Mouse (Mus musculus): ENCODE measurements around the gene Znhit1. TPM values are rescaled to one million over a fixed set of nuclear protein-coding genes. Genes with fewer than 3 reads are reported as not detected.
A peak's percentile ranks its signal among the peaks of the same experiment; 100 is the strongest.

The Znhit1 gene
- total RNA-seq, 2 experiments from 2014 or later = 77.1 to 83.3 TPM

- H3K4me3 ChIP-seq = no peak overlapping the region
- no peak overlapping the region for H3K27ac ChIP-seq
- no peak for DNase-seq (ENCODE audit: low spot score in 2 of 2)
- no peak for TF ChIP-seq CTCF (conservative IDR thresholded peaks at IDR 0.05)
Observed at GRCm38 (mm10) chr5:136979762-136980161, 8.1 kb downstream of the Znhit1 start.

DNA sequence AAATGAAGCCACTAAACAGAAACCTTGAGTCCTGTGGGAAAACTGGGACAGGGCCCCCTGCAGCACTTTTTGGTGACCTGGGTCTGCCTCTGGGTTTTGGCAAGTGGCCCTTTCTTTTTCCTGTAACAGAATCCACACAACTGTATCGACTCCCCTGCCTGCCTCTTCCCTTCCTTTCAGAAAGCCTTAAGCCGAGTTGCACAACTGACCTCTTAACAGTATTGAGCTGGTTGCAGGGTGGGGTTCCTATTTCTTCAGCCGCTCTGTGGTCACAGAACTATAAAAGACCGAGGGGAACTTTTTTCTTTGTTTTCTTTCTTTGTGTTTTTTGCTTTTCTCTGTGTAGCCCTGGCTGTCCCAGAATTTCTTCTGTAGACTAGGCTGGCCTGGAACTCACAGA lies 10.1 kb downstream of the Znhit1 start:
- no peak for DNase-seq (ENCODE audit: low spot score in 2 of 2)
- no peak for TF ChIP-seq CTCF (conservative IDR thresholded peaks at IDR 0.05)
- Histone ChIP-seq H3K4me3 (no peak overlapping the region), H3K27ac (no peak overlapping the region)

GRCm38 (mm10) chr5:136973670-136974069 lies 14.2 kb downstream of the Znhit1 start:
- H3K27ac ChIP-seq = no peak overlapping the region
- DNase-seq (ENCODE audit: low spot score in 2 of 2) = no peak
- no peak for TF ChIP-seq CTCF (conservative IDR thresholded peaks at IDR 0.05)
- no peak overlapping the region for H3K4me3 ChIP-seq

DNA sequence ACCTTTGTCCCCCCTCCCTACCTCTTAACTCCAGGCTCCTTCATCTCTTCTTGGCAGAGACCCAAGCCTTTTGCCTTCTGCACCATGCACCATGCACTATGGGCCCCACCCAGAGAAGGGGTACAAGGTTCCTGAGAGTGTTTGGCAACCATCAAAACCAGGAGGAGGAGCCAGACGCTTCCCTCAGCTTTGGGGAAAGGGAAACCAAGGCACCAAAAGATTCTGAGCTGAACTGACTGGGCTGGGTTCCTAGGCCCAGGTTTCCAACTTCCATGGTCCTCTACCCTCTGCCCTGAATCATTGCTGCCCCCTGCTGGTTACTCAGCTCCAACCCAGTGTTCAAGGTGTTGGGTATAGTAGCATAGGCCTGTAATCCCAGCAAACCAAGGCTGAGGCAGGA lies 17.1 kb downstream of the Znhit1 start:
- DNase-seq (ENCODE audit: low spot score in 2 of 2) = peak; percentile 44 to 64
- no peak overlapping the region for H3K4me3 ChIP-seq
- TF ChIP-seq CTCF (conservative IDR thresholded peaks at IDR 0.05) = peak; percentile 78
- H3K27ac ChIP-seq = no peak overlapping the region

DNA sequence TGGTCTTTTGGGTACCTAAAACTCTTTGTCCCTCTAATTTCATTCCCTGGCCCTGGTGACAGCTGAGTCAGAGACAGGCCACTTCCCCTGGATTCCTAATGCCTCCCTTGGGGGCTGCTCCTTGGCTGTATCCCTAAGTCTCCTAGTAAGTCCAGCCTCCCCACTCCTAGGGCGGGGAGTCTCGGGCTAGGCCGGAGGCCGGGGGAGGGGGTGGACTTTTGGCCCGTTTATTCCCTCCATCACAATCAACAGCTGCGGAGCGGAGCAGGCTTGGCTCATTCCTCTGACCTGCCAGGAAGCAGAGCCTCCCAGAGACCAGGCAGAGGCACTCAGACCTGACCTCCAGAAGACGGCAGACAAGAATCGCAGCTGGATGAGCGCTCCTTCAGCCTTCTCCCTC lies 20.2 kb downstream of the Znhit1 start:
- DNase-seq (ENCODE audit: low spot score in 2 of 2) = no peak
- no peak for TF ChIP-seq CTCF (conservative IDR thresholded peaks at IDR 0.05)
- no peak overlapping the region for H3K4me3 ChIP-seq
- no peak overlapping the region for H3K27ac ChIP-seq

DNA sequence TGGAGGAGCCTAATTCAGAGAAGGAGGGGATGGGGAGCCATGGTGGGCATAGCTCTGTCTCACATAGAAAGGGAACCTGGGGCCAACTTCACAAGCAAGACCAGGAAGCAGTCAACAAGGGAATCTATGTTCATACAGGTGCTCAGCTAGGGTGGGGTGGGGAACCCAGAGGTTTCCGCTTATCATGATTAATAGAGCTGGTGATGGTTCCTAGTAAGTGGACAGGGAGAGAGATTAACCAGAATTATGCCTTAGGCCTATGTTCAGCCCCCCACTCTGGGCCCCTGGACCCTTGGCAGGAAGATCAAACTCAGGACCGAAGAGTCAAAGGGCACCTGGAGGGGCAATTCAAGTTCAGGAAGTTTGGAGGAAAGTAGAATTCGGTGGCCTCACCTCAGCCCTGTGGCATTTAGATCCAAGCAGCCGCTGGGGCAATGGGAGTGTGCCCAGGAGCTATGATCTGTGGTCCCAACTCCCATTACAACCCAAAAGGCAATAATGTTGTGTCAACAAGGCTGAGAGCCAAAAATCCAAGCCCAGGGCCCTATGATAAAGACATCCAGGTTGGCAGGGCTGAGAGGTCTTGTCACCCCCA lies 20.9 kb downstream of the Znhit1 start:
- TF ChIP-seq CTCF (conservative IDR thresholded peaks at IDR 0.05) = no peak
- no peak for DNase-seq (ENCODE audit: low spot score in 2 of 2)
- Histone ChIP-seq H3K27ac (peak overlapping the region; percentile 46), H3K4me3 (no peak overlapping the region)

GRCm38 (mm10) chr5:136966331-136966730 lies 21.5 kb downstream of the Znhit1 start, which contains the start of gene Cldn15:
Cldn15 (plus strand) TSS chr5:136966616.
- DNase-seq (ENCODE audit: low spot score in 2 of 2) = no peak
- no peak for TF ChIP-seq CTCF (conservative IDR thresholded peaks at IDR 0.05)
- Histone ChIP-seq H3K4me3 (no peak within 1 kb of the TSS), H3K27ac (peak within 1 kb of the TSS; percentile 46)

GRCm38 (mm10) chr5:136965686-136966085 lies 22.1 kb downstream of the Znhit1 start:
- no peak overlapping the region for H3K4me3 ChIP-seq
- no peak for TF ChIP-seq CTCF (conservative IDR thresholded peaks at IDR 0.05)
- no peak for DNase-seq (ENCODE audit: low spot score in 2 of 2)

GRCm38 (mm10) chr5:136965210-136965609 lies 22.6 kb downstream of the Znhit1 start:
- no peak overlapping the region for H3K27ac ChIP-seq

More at GRCm38 (mm10) chr5:136965686-136966085, 22.1 kb downstream of the Znhit1 start:
- H3K27ac ChIP-seq = peak overlapping the region; percentile 19; the same call in 1 of the 2 replicates

GRCm38 (mm10) chr5:136962966-136963540 lies 24.8 kb downstream of the Znhit1 start:
- H3K27ac ChIP-seq = peak overlapping the region; percentile 97
- DNase-seq (ENCODE audit: low spot score in 2 of 2) = no peak
- peak overlapping the region; percentile 89 for H3K4me3 ChIP-seq
- TF ChIP-seq CTCF (conservative IDR thresholded peaks at IDR 0.05) = no peak; the same call in 1 of the 2 replicates

More at GRCm38 (mm10) chr5:136965210-136965609, 22.6 kb downstream of the Znhit1 start:
- TF ChIP-seq CTCF (conservative IDR thresholded peaks at IDR 0.05) = no peak
- H3K4me3 ChIP-seq = no peak overlapping the region
- DNase-seq (ENCODE audit: low spot score in 2 of 2) = no peak

- DNase-seq (ENCODE audit: low spot score in 2 of 2) = peak; percentile 70 to 75
- Histone ChIP-seq H3K27ac (peak overlapping the region; percentile 97), H3K4me3 (peak overlapping the region; percentile 89)
- peak; percentile 98 for TF ChIP-seq CTCF (conservative IDR thresholded peaks at IDR 0.05)
Observed at GRCm38 (mm10) chr5:136962501-136962900, 25.3 kb downstream of the Znhit1 start.

DNA sequence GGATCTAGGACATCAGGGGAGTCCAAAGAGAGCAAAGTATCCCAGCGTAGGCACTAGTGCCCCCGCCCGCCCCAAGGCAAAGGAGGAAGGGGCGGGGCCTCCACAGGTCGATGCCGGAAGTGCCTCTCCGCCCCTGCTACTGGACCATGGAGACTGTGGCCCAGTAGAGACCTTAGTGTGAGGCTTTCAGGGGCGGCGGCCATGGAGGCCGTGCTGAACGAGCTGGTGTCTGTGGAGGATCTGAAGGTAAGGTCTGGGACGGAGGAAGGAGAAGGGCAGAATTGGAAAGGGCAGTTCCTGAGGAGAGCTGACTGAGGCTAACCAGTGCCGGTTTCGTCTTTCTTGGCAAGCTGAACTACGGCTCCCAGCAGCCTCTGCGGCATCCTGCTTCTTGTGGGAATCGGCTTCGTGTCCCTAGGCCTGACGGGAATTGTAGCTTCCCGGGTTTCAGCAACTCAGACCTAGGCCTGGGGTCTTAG lies 25.8 kb downstream of the Znhit1 start:
- peak; percentile 87 to 91 for DNase-seq (ENCODE audit: low spot score in 2 of 2)
- no peak for TF ChIP-seq CTCF (conservative IDR thresholded peaks at IDR 0.05)
- Histone ChIP-seq H3K27ac (peak overlapping the region; percentile 97), H3K4me3 (peak overlapping the region; percentile 89)

- peak overlapping the region; percentile 97 for H3K27ac ChIP-seq
- no peak for TF ChIP-seq CTCF (conservative IDR thresholded peaks at IDR 0.05)
- no peak for DNase-seq (ENCODE audit: low spot score in 2 of 2)
- H3K4me3 ChIP-seq = peak overlapping the region; percentile 89
Observed at GRCm38 (mm10) chr5:136961334-136961982, 26.4 kb downstream of the Znhit1 start.
